Mouse (Mus musculus) forebrain, postnatal 0 days (tissue): Measurements from ENCODE around the gene Espl1. TPM values are rescaled to one million over a fixed set of nuclear protein-coding genes. Genes with fewer than 3 reads are reported as not detected.

ENCODE experiments used
- ATAC-seq: fragments of 200-750 bp; cut with Nextera tagmentation; 2 replicates; pipeline ENCODE4 v1.8.0; 2017; ENCODE audit warnings: mild to moderate bottlenecking, moderate library complexity
- DNase-seq: peaks from one replicate; pipeline ENCODE4 v3.0.0-alpha.2; 2015
- H3K27ac ChIP-seq: fragments of 300-500 bp; sonication (generic); 2 replicates; pipeline ENCODE4 v1.5.1; 2014; ENCODE audit warnings: low read depth, mild to moderate bottlenecking, antibody characterized with exemption, low read length, moderate library complexity, mixed read lengths
- H3K27me3 ChIP-seq: fragments of 300-500 bp; sonication (generic); 2 replicates; pipeline ENCODE4 v1.6.1; 2014; ENCODE audit warnings: mild to moderate bottlenecking, low read length, mixed read lengths; ENCODE audit not compliant: insufficient read depth
- H3K36me3 ChIP-seq: fragments of 300-500 bp; sonication (generic); 2 replicates; pipeline ENCODE4 v1.6.1; 2014; ENCODE audit warnings: mild to moderate bottlenecking, moderate library complexity; ENCODE audit not compliant: insufficient read depth
- H3K4me1 ChIP-seq: fragments of 300-500 bp; sonication (generic); 2 replicates; pipeline ENCODE4 v1.6.1; 2014; ENCODE audit warnings: antibody characterized with exemption; ENCODE audit not compliant: insufficient read depth
- H3K4me2 ChIP-seq: fragments of 300-500 bp; sonication (generic); 2 replicates; pipeline ENCODE4 v1.6.1; 2014; ENCODE audit warnings: low read depth, mild to moderate bottlenecking, moderate library complexity
- H3K4me3 ChIP-seq: fragments of 300-500 bp; sonication (generic); 2 replicates; pipeline ENCODE4 v1.5.1; 2014; ENCODE audit warnings: low read depth, low read length, mixed read lengths
- H3K9ac ChIP-seq: fragments of 300-500 bp; sonication (generic); 2 replicates; pipeline ENCODE4 v1.6.1; 2014; ENCODE audit warnings: mild to moderate bottlenecking
- H3K9me3 ChIP-seq: fragments of 300-500 bp; sonication (generic); 2 replicates; pipeline ENCODE4 v1.6.1; 2016; ENCODE audit warnings: low read length
- CTCF ChIP-seq: sonication (generic); IDR thresholded peaks from 2 replicates; pipeline ENCODE4 v1.5.1; 2016; ENCODE audit warnings: antibody characterized with exemption, control low read depth, low read depth
- WGBS: fragments of 180-500 bp; shearing (Covaris S2); extraction: QIAGEN DNeasy Blood & Tissue Kit; methylation state at CpG from one replicate; pipeline ENCODE4 v1.1.7; 2014; 5-methylcytosine and 5-hydroxymethylcytosine counted together
- polyA plus RNA-seq: library from polyadenylated mRNA; unstranded; fragments of >200 nt; fragmentation: Nextera tagmentation; extraction: Ambion mirVana; gene quantifications from 2 replicates; pipeline ENCODE4 v1.2.1, GENCODE M21; 2015
- total RNA-seq: library from RNA; depleted of rRNA; stranded (reverse); fragments of >200 nt; gene quantifications from 2 replicates; pipeline ENCODE4 v1.2.3, GENCODE M21; 2014; rRNA removed

Espl1 gene
- total and polyA plus RNA-seq, 2 experiments from 2014 or later = 1.5 to 9.6 TPM

DNA sequence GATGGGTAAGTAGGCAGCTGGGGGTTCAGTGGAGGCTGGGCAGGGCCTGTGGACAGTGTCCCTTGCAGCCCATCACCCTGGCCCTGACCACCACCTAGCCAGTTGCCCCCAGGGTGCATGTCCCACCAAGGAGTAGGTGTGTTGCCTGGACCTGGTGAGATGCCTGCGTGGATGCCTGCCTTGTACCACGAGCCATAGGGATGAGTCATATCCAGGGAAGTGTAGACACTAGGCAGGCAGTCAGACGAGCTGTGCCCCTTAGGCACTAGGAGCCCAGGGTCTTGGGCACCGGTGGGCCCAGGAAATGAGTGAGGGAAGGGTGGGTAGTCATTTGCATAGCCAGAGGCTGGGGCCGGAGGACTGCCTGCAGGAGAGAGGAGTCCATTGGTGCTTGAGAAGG is 62.8 kb downstream of the Espl1 start:
- DNase-seq = no peak
- TF ChIP-seq CTCF = no peak
- Histone ChIP-seq H3K9ac (no peak overlapping the region), H3K4me3 (no peak overlapping the region), H3K4me1 (no peaks in the 10 kb centered on the region), H3K27me3 (peaks cover 29% of the 10 kb centered on the region), H3K9me3 (no peaks in the 10 kb centered on the region), H3K4me2 (no peak overlapping the region), H3K36me3 (no peaks in the 10 kb centered on the region), H3K27ac (no peak overlapping the region)
- ATAC-seq = no peak
- 32% methylated on average over 5 of the region's 5 CpGs for whole genome bisulfite sequencing

DNA sequence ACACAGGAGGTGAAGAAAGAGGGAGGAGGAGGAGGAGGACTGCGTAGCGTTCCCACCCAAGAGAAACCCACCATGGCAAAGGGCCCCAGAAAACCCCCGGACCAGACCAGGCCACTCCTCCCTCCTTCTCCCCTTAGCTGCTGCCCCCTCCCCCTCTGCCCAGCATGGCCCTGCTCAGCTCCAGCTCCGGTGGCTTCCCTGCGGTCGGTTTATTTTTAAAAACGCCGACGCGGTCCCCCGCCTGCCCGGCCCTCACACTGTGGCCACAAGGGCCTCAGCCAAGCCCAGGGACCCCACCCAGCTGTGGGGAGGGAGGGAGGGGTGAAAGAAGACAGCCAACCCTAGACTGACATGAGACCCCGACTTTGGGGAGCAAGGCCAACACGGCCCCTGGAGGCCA is 66.6 kb downstream of the Espl1 start:
- H3K9ac ChIP-seq = no peak overlapping the region
- H3K27me3 ChIP-seq = peaks cover 26% of the 10 kb centered on the region
- WGBS = 15% methylated on average over 14 of the region's 14 CpGs
- no peak overlapping the region for H3K4me2 ChIP-seq
- H3K27ac ChIP-seq = no peak overlapping the region
- TF ChIP-seq CTCF = no peak
- H3K9me3 ChIP-seq = no peaks in the 10 kb centered on the region
- no peaks in the 10 kb centered on the region for H3K36me3 ChIP-seq
- DNase-seq = no peak
- ATAC-seq = no peak
- H3K4me1 ChIP-seq = no peaks in the 10 kb centered on the region
- H3K4me3 ChIP-seq = no peak overlapping the region

DNA sequence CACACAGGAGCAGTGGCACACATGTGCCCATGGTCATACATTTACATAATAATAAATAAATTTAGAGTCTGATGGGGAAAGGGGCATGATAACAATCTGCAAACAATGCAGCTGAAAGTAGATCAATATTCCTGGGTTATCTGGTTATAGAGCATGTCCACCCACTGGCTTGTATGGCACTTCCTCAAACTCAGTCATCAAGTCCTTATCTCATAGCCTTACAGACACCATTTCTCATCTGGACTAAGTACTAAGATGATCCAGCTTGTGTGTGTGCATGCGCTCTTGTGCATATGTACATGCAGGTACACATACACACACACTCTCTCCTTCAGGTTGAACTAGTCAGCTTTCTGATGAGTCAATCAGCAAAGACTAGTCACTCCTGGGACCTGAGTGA is 68.6 kb downstream of the Espl1 start:
- DNase-seq (no peak), ATAC-seq (no peak)
- H3K4me3 ChIP-seq = no peak overlapping the region
- no peaks in the 10 kb centered on the region for H3K4me1 ChIP-seq
- H3K9ac ChIP-seq = no peak overlapping the region
- no peak for TF ChIP-seq CTCF
- H3K4me2 ChIP-seq = no peak overlapping the region
- no peak overlapping the region for H3K27ac ChIP-seq
- no peaks in the 10 kb centered on the region for H3K9me3 ChIP-seq
- no peaks in the 10 kb centered on the region for H3K36me3 ChIP-seq
- 97% methylated on average over 1 of the region's 1 CpGs for WGBS
- peaks cover 13% of the 10 kb centered on the region; the same call in 1 of the 2 replicates for H3K27me3 ChIP-seq

DNA sequence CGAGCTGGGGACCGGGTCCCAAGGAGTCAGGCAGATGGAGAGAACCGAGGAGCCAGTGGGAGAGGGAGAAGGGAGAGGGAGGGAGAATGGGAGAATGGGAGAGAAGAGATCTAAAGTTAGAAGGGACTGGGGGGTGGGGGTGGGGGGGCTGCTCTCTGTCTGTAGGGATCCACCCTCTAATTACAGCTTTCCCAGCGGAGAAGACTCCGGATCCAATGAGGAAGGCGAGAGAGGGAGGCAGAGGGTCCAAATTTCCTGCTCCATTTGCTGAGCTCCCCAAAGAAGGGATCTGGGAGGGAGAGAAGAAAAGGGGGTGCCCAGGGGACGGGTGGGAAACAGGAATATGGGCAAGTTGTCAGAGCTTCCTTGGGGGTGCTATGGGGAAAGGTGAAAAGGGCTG is 70.2 kb downstream of the Espl1 start:
- no peak for TF ChIP-seq CTCF
- 6% methylated on average over 7 of the region's 7 CpGs for WGBS
- no peak overlapping the region; the same call in 1 of the 2 replicates for H3K9ac ChIP-seq
- no peaks in the 10 kb centered on the region for H3K9me3 ChIP-seq
- no peaks in the 10 kb centered on the region for H3K36me3 ChIP-seq
- H3K4me1 ChIP-seq = no peaks in the 10 kb centered on the region
- H3K27ac ChIP-seq = no peak overlapping the region
- ATAC-seq = no peak
- peaks cover 17% of the 10 kb centered on the region; the same call in 1 of the 2 replicates for H3K27me3 ChIP-seq
- H3K4me2 ChIP-seq = peak overlapping the region; percentile 42
- no peak for DNase-seq
- peak overlapping the region; percentile 19; the same call in 1 of the 2 replicates for H3K4me3 ChIP-seq

DNA sequence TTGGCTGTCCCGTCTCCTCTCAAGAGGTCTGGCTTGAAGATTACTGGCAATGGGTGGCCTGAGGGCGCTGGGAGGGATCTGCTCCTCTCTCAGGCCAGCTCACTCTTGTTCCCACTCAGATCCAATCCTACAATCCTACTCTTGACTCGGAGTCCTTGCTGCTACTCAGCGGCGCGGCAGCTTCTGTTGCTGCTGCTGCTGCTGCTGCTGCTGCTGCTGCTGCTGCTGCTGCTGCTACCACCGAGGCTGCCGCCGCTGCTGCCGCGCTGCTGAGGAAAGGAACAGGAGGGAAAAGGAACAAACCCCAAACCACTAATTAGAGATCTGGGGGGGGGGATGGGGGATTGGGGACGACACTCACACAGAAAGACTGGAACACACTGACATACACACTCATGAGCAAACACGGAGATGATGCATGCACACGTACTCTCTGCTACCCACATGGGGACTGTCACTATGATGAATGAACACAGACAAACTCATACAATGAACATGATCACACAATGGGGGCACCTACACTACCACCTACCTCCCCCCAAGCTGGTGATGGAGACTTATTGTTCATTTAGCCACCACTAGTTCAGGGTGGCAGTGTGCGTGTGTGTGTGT is 70.8 kb downstream of the Espl1 start, which contains the start of gene Sp7:
Gene Sp7 (minus strand): TSS at position 450 of the 612 bp plus-strand sequence.
- ATAC-seq = peak; percentile 54
- Histone ChIP-seq H3K4me2 (peak within 1 kb of the TSS; percentile 42), H3K4me3 (peak within 1 kb of the TSS; percentile 19), H3K4me1 (no peaks in the 10 kb centered on the region), H3K9ac (peak within 1 kb of the TSS; percentile 25; the same call in 1 of the 2 replicates), H3K27me3 (peaks cover 17% of the 10 kb centered on the region; the same call in 1 of the 2 replicates), H3K36me3 (no peaks in the 10 kb centered on the region), H3K9me3 (no peaks in the 10 kb centered on the region), H3K27ac (no peak within 1 kb of the TSS)
- peak; percentile 44 for DNase-seq
- WGBS = 7% methylated on average over 15 of the region's 15 CpGs
- no peak; the same call in 1 of the 2 replicates for TF ChIP-seq CTCF

DNA sequence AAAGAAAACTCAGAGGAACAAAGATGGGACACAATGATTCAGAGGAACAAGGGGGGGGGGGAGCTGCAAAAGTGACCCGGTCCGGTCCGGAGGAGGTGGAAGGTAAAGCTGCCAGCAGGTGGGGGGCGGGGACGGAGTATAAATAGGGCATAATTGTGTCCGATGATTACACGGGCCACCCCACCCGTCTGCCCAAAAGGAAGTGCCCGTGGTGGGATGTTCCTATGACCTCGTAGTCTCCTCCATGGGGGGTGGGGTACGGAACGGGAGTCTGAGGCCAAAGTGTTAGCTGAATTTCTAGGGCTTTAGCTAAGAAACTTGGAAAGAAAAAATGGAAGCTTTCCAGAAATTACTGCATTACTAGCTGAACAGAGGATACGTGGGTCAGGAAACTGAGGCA is 73.9 kb downstream of the Espl1 start:
- ATAC-seq = no peak
- WGBS = 14% methylated on average over 13 of the region's 13 CpGs
- peaks cover 17% of the 10 kb centered on the region; the same call in 1 of the 2 replicates for H3K27me3 ChIP-seq
- DNase-seq = no peak
- H3K4me3 ChIP-seq = no peak overlapping the region
- H3K9me3 ChIP-seq = no peaks in the 10 kb centered on the region
- no peak for TF ChIP-seq CTCF
- H3K27ac ChIP-seq = no peak overlapping the region
- no peaks in the 10 kb centered on the region for H3K36me3 ChIP-seq
- H3K4me2 ChIP-seq = no peak overlapping the region
- no peaks in the 10 kb centered on the region for H3K4me1 ChIP-seq
- H3K9ac ChIP-seq = no peak overlapping the region

DNA sequence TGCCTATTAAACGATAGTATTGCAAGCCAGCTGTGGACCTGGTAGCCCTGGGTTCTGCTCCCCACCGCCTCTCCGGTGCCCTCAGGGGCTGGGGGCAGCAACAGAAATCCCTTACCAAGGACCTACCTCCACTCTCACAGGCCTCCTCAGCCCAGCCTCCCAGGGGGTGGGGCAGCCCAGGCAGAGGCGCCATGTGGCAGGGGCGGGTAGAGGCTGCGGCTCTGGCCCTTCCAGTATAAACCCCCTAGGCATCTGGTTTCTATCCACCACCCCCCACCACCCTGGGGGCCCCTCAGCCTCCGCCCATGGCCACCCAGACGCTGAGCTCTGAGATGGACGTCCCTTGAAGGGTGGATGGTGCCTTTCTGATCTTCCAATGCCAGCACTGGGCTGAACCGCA is 74.7 kb downstream of the Espl1 start:
- Histone ChIP-seq H3K27me3 (peaks cover 11% of the 10 kb centered on the region; the same call in 1 of the 2 replicates), H3K9ac (no peak overlapping the region), H3K4me3 (no peak overlapping the region), H3K4me1 (no peaks in the 10 kb centered on the region), H3K9me3 (no peaks in the 10 kb centered on the region), H3K27ac (no peak overlapping the region), H3K4me2 (no peak overlapping the region), H3K36me3 (no peaks in the 10 kb centered on the region)
- ATAC-seq (no peak), DNase-seq (no peak)
- 12% methylated on average over 10 of the region's 10 CpGs for WGBS
- TF ChIP-seq CTCF = no peak

Other genes with a start within 250 kb of the Espl1 start
- 187 and 194 TPM in 2 replicates for gene Eif4b, start 222.5 kb upstream of the Espl1 start, total RNA-seq
- gene Eif4b, start 222.5 kb upstream of the Espl1 start, polyA plus RNA-seq = 69.7 and 72.8 TPM in 2 replicates
- 7.0 and 8.4 TPM in 2 replicates for gene Tns2, start 195.9 kb upstream of the Espl1 start, total RNA-seq
- gene Tns2, start 195.9 kb upstream of the Espl1 start, polyA plus RNA-seq = 2.8 and 5.0 TPM in 2 replicates
- 90.6 and 110 TPM in 2 replicates for gene Spryd3, start 160.0 kb upstream of the Espl1 start, total RNA-seq
- 76.5 and 95.6 TPM in 2 replicates for gene Spryd3, start 160.0 kb upstream of the Espl1 start, polyA plus RNA-seq
- gene Igfbp6, start 151.9 kb upstream of the Espl1 start, total RNA-seq = 11.4 and 12.2 TPM in 2 replicates
- 8.1 and 10.3 TPM in 2 replicates for gene Igfbp6, start 151.9 kb upstream of the Espl1 start, polyA plus RNA-seq
- 0.10 TPM in 1 of 2 replicates, not detected in the other for gene Soat2, start 145.7 kb upstream of the Espl1 start, total RNA-seq
- 0.12 TPM in 1 of 2 replicates, not detected in the other for gene Soat2, start 145.7 kb upstream of the Espl1 start, polyA plus RNA-seq
- gene Zfp740, start 93.0 kb upstream of the Espl1 start, total RNA-seq = 67.2 and 83.2 TPM in 2 replicates
- 20.0 and 29.7 TPM in 2 replicates for gene Zfp740, start 93.0 kb upstream of the Espl1 start, polyA plus RNA-seq
- 46.2 and 47.8 TPM in 2 replicates for gene Csad, start 91.5 kb upstream of the Espl1 start, total RNA-seq
- gene Csad, start 91.5 kb upstream of the Espl1 start, polyA plus RNA-seq = 25.9 and 29.9 TPM in 2 replicates
- 0.31 and 2.4 TPM in 2 replicates for gene Itgb7, start 64.3 kb upstream of the Espl1 start, total RNA-seq
- 0.50 and 0.75 TPM in 2 replicates for gene Itgb7, start 64.3 kb upstream of the Espl1 start, polyA plus RNA-seq
- 6.5 and 12.3 TPM in 2 replicates for gene Rarg, start 38.7 kb upstream of the Espl1 start, total RNA-seq
- gene Rarg, start 38.7 kb upstream of the Espl1 start, polyA plus RNA-seq = 4.5 and 4.6 TPM in 2 replicates
- gene Gm9918, start 25.7 kb upstream of the Espl1 start, total RNA-seq = 0.15 TPM in 1 of 2 replicates, not detected in the other
- not detected in 2 replicates for gene Gm9918, start 25.7 kb upstream of the Espl1 start, polyA plus RNA-seq
- 33.2 and 39.3 TPM in 2 replicates for gene Mfsd5, start 16.8 kb upstream of the Espl1 start, total RNA-seq
- gene Mfsd5, start 16.8 kb upstream of the Espl1 start, polyA plus RNA-seq = 63.0 and 63.7 TPM in 2 replicates
- gene Pfdn5, start 29.9 kb downstream of the Espl1 start, total RNA-seq = 177 and 262 TPM in 2 replicates
- 518 and 621 TPM in 2 replicates for gene Pfdn5, start 29.9 kb downstream of the Espl1 start, polyA plus RNA-seq
- 46.4 and 54.2 TPM in 2 replicates for gene Myg1, start 35.4 kb downstream of the Espl1 start, total RNA-seq
- 80.2 and 85.7 TPM in 2 replicates for gene Myg1, start 35.4 kb downstream of the Espl1 start, polyA plus RNA-seq
- gene Aaas, start 54.5 kb downstream of the Espl1 start, total RNA-seq = 25.5 and 27.9 TPM in 2 replicates
- gene Aaas, start 54.5 kb downstream of the Espl1 start, polyA plus RNA-seq = 31.6 and 33.4 TPM in 2 replicates
- gene Sp7, start 70.9 kb downstream of the Espl1 start, total RNA-seq = 0.92 and 2.1 TPM in 2 replicates
- gene Sp7, start 70.9 kb downstream of the Espl1 start, polyA plus RNA-seq = 0.30 and 0.35 TPM in 2 replicates
- 16.4 and 22.5 TPM in 2 replicates for gene Sp1, start 109.9 kb downstream of the Espl1 start, total RNA-seq
- 2.0 and 2.6 TPM in 2 replicates for gene Sp1, start 109.9 kb downstream of the Espl1 start, polyA plus RNA-seq
- 0.38 and 1.1 TPM in 2 replicates for gene Amhr2, start 149.1 kb downstream of the Espl1 start, total RNA-seq
- gene Amhr2, start 149.1 kb downstream of the Espl1 start, polyA plus RNA-seq = 0.34 and 0.65 TPM in 2 replicates
- 21.5 and 22.3 TPM in 2 replicates for gene Prr13, start 162.8 kb downstream of the Espl1 start, total RNA-seq
- 69.9 and 90.9 TPM in 2 replicates for gene Prr13, start 162.8 kb downstream of the Espl1 start, polyA plus RNA-seq
- 134 and 154 TPM in 2 replicates for gene Pcbp2, start 174.3 kb downstream of the Espl1 start, total RNA-seq
- gene Pcbp2, start 174.3 kb downstream of the Espl1 start, polyA plus RNA-seq = 102 and 103 TPM in 2 replicates
- not detected in 2 replicates for gene Gm10337, start 207.5 kb downstream of the Espl1 start, total RNA-seq
- gene Gm10337, start 207.5 kb downstream of the Espl1 start, polyA plus RNA-seq = 3.7 and 4.2 TPM in 2 replicates
- gene Map3k12, start 220.8 kb downstream of the Espl1 start, total RNA-seq = 75.0 and 88.9 TPM in 2 replicates
- 29.6 and 39.4 TPM in 2 replicates for gene Map3k12, start 220.8 kb downstream of the Espl1 start, polyA plus RNA-seq
- gene Tarbp2, start 221.9 kb downstream of the Espl1 start, total RNA-seq = 87.5 and 94.7 TPM in 2 replicates
- gene Tarbp2, start 221.9 kb downstream of the Espl1 start, polyA plus RNA-seq = 86.4 and 89.5 TPM in 2 replicates
- 2.5 and 3.1 TPM in 2 replicates for gene Npff, start 228.7 kb downstream of the Espl1 start, total RNA-seq
- gene Npff, start 228.7 kb downstream of the Espl1 start, polyA plus RNA-seq = 1.5 and 1.7 TPM in 2 replicates